Mouse (Mus musculus): ENCODE measurements at regions not wholly inside any gene's neighbourhood (a gene's known extent, or its start where the extent isn't known, plus 50 kb on each side); places are given as distances from the start of the nearest gene placed in this dataset.
"Not testable (repeated sequence)": the region's sequence is repeated elsewhere in the genome, so short reads cannot be mapped to it uniquely, and the experiment has no call there.

DNA sequence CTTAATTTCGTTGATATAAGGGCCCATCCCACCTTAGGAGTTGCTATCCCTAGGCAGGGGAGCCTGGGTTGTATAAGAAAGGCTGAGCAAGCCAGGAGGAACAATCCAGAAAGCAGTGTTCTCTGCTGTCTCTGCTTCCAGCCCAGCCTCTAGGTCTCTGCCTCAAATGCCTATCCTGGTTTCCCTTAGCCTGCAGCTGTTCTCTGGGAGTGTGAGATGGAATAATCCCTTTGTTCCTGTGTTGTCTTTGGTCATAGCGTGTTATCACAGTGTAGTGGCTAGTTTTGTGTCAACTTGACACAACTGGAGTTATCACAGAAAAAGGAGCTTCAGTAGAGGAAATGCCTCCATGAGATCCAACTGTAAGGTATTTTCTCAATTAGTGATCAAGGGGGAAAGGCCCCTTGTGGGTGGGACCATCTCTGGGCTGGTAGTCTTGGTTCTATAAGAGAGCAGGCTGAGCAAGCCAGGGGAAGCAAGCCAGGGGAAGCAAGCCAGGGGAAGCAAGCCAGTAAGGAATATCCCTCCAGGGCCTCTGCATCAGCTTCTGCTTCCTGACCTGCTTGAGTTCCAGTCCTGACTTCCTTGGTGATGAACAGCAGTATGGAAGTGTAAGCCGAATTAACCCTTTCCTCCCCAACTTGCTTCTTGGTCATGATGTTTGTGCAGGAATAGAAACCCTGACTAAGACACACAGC lies 64.0 kb downstream of the Rhob start:
- H3K27ac ChIP-seq (replicated peaks); H3K4me3 ChIP-seq; H3K36me3 ChIP-seq; H3K4me2 ChIP-seq; H3K9me3 ChIP-seq; ATAC-seq (ENCODE audit: low FRiP score, low read depth); H3K9ac ChIP-seq; H3K27me3 ChIP-seq: not testable (repeated sequence)
- 84% methylated on average over 3 of the region's 3 CpGs for WGBS
- H3K4me1 ChIP-seq (replicated peaks): peaks cover 19% of the 10 kb centered on the region

DNA sequence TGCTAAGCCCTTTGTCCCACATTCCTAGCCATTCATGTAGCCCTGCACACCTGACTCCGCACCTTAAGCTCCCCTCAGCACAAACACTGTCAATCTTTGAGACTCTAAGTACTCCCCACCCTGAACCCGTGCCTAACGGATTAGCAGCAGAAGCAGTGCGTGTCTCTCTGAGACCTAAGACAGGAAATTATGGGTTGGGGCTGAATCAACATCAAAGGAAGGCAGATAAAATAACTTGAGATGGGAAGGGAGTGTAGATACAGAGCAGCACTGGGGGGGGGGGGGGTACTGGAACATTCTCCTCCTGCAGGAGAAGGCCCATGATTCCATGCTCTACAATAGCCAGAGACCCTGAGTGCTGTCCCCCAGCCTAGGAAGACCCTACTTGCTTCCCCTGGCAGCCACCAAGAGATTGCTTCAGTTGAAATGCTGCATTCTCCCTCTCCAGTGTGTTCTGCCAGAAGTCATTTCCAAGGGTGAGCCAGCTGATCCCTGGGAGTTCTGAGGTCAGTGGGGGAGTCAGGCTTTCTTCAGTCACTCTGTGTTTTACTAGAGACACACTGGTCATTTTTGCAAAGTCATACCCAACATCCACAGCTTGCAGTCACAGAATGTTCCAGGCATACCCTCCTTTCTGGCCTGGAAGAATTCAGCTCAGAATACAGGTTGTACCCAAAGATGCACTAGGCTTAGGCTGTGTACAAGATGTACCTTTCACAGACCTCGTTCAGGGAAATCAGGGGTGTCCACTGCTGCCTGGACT lies 71.4 kb downstream of the Rhob start:
- no peak overlapping the region for H3K4me3 ChIP-seq
- H3K27ac ChIP-seq (replicated peaks): no peak overlapping the region
- no peaks in the 10 kb centered on the region for H3K9me3 ChIP-seq
- WGBS: 86% methylated on average over 5 of the region's 5 CpGs
- peaks cover 9% of the 10 kb centered on the region; the same call in 1 of the 2 replicates for H3K4me1 ChIP-seq (replicated peaks)
- H3K36me3 ChIP-seq: no peaks in the 10 kb centered on the region
- no peak overlapping the region for H3K4me2 ChIP-seq
- no peak overlapping the region for H3K9ac ChIP-seq
- H3K27me3 ChIP-seq: no peaks in the 10 kb centered on the region
- ATAC-seq (ENCODE audit: low FRiP score, low read depth): no peak

DNA sequence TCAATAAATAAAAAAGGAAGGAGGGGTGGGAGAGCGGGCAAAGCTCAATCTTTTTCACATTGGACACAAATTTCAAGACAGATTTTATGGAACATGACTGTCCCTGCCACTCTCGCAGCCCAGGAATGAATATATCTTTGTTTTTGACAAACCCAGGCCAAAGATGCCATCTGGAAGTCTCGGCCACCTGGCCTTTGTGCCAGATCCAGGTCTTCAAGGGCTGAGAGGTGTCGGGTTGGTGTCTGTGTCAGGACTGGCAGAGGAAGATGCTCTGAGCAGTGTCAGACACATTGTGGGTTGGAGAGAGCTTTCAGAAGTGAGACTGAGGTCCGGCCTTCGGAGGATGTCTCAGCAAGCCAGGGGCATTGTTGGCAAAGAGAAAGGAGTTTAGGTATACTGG lies 75.3 kb downstream of the Rhob start:
- no peaks in the 10 kb centered on the region for H3K4me1 ChIP-seq (replicated peaks)
- 93% methylated on average over 6 of the region's 6 CpGs for WGBS
- H3K4me2 ChIP-seq: no peak overlapping the region
- no peaks in the 10 kb centered on the region for H3K27me3 ChIP-seq
- no peak overlapping the region for H3K27ac ChIP-seq (replicated peaks)
- no peak overlapping the region for H3K4me3 ChIP-seq
- H3K9me3 ChIP-seq: no peaks in the 10 kb centered on the region
- H3K36me3 ChIP-seq: no peaks in the 10 kb centered on the region
- H3K9ac ChIP-seq: no peak overlapping the region
- ATAC-seq (ENCODE audit: low FRiP score, low read depth): no peak

DNA sequence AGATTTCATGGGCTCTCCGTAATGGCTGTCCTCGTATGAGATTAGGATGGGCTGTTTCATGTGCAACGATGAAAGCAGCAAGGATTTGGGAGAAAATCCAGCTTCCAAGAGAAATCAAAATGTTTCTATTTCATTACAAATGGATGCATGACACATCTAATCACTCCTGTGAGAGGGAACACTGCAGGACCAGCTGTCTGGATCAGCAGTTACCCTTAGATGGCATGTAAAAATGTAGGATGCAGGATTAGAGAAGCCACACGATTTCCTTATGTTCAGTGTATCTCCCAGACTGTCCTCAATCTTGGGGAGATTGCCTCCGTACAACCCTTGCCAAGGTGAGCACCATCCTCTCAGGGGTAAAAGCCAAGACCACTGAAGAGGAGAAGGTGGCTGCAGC lies 77.1 kb downstream of the Rhob start:
- Histone ChIP-seq H3K9ac (no peak overlapping the region), H3K27me3 (no peaks in the 10 kb centered on the region), H3K4me1 (replicated peaks) (no peaks in the 10 kb centered on the region), H3K4me2 (no peak overlapping the region), H3K27ac (replicated peaks) (no peak overlapping the region), H3K36me3 (no peaks in the 10 kb centered on the region), H3K4me3 (no peak overlapping the region), H3K9me3 (no peaks in the 10 kb centered on the region)
- no peak for ATAC-seq (ENCODE audit: low FRiP score, low read depth)
- 65% methylated on average over 5 of the region's 5 CpGs for WGBS

DNA sequence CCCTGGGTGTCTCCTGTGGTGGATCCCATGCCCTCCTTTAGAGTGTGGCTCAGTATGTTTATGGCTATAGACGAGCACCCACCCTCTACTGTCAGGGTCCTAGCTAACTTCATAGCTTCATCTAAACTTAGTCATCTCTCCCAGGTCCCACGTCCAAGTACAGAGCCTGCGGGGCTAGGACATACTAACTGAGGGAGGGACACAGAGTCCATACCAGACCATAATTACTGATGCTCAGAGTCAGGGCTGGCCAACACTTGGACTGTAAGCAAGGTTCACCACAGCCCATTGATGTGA lies 78.6 kb downstream of the Rhob start:
- 91% methylated on average over 3 of the region's 3 CpGs for WGBS
- Histone ChIP-seq H3K4me3 (no peak overlapping the region), H3K27ac (replicated peaks) (no peak overlapping the region), H3K9ac (no peak overlapping the region), H3K4me2 (no peak overlapping the region), H3K36me3 (no peaks in the 10 kb centered on the region), H3K4me1 (replicated peaks) (peaks cover 2% of the 10 kb centered on the region; the same call in 1 of the 2 replicates), H3K27me3 (no peaks in the 10 kb centered on the region), H3K9me3 (no peaks in the 10 kb centered on the region)
- no peak for ATAC-seq (ENCODE audit: low FRiP score, low read depth)

DNA sequence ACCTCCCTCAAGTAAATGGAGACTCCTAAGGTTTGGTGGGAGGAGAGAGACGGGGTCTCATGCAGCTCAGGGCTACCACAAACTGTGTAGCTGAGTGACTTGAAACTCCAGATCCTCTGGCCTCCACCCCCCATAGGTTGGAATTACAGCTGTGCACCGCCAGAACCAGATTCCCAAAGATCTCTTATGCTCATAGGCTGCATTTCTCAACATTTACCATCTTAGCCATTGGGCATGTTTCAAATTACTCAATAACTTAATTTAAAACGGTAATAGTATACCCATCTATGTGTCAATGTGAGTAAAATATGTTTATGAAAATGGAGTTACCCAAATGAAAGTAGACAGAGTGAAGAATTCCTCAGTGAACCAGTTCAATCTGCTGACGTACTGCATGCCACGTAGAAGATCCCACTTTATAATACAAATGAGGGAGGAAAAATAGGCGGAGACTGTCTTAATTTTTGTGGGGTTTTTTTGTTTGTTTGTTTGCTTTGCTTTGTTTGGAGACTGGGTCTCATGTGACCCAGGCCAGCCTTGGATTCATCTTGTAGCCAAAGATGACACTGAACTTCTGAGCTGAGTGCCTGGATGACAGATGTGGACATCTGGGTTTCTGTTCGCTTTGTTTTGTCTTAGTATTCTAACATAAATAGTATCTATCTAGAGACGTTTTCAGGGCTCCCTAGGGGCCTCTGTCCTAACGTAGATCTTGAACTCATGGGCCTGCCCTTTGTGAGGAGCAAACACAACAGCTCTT lies 79.1 kb downstream of the Rhob start:
- H3K4me3 ChIP-seq: no peak overlapping the region
- H3K4me1 ChIP-seq (replicated peaks): peaks cover 2% of the 10 kb centered on the region; the same call in 1 of the 2 replicates
- WGBS: 80% methylated on average over 9 of the region's 9 CpGs
- H3K4me2 ChIP-seq: no peak overlapping the region
- H3K9me3 ChIP-seq: no peaks in the 10 kb centered on the region
- no peak for ATAC-seq (ENCODE audit: low FRiP score, low read depth)
- no peak overlapping the region for H3K9ac ChIP-seq
- no peaks in the 10 kb centered on the region for H3K27me3 ChIP-seq
- no peaks in the 10 kb centered on the region for H3K36me3 ChIP-seq
- H3K27ac ChIP-seq (replicated peaks): no peak overlapping the region

DNA sequence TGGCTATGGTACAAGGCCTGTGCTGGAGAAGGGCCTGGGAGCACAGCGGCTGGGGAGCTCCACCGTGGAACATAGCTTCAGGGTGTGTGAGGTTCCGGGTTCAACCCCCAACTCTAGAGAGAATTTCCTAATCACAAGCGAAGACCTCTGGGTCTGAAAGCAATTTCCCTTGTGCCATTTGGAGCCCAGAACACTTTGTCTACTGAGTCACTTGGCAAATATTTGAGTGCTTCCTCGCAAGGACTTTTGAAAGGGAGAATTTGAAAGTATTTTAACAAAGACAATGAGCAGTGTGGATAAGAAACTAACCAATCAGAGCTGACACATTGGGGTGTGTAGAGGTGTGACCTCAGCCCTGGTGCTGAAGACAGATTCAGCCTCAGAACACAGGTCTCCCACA lies 80.9 kb downstream of the Rhob start:
- Histone ChIP-seq H3K4me1 (replicated peaks) (peaks cover 2% of the 10 kb centered on the region; the same call in 1 of the 2 replicates), H3K36me3 (no peaks in the 10 kb centered on the region), H3K4me2 (no peak overlapping the region), H3K9ac (no peak overlapping the region), H3K9me3 (no peaks in the 10 kb centered on the region), H3K27ac (replicated peaks) (no peak overlapping the region), H3K27me3 (no peaks in the 10 kb centered on the region), H3K4me3 (no peak overlapping the region)
- WGBS: 82% methylated on average over 5 of the region's 5 CpGs
- ATAC-seq (ENCODE audit: low FRiP score, low read depth): no peak

DNA sequence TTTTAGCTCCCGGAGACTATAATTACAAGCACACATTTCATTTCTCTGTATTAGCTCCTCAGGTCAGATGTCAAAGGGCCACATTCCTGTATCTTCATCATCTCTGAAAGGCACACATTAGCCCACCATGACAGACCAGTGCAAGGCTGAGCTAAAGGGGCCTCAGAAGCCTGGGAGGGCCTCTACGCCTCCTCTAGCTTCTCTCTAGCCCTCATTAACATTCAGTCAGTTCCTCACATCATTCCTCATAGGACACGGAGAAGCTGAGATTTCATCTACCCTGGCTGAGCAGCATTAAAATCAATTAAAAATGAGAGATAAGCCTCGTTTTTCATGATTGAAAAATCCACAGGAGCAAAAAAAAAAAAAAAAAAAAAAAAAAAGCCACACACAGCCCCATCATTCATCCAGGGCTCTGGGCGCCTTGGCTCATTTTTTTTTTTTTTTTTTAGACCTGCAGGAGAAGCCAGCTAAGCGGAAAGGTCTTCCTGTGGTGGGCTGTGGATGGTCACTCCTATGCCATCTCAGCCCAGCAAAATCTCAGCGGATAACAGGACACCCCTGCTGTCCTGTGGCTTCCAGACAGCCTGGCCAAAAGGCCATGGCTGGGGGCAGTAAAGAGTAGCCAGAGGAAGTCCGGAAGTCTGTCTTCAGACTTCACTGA lies 82.5 kb downstream of the Rhob start:
- no peaks in the 10 kb centered on the region for H3K36me3 ChIP-seq
- WGBS: 50% methylated on average over 8 of the region's 8 CpGs
- H3K27ac ChIP-seq (replicated peaks): 0 out of 2 replicates have a peak overlapping the region, but pooled peaks have one; percentile 65
- no peaks in the 10 kb centered on the region for H3K9me3 ChIP-seq
- H3K9ac ChIP-seq: no peak overlapping the region
- no peaks in the 10 kb centered on the region for H3K27me3 ChIP-seq
- ATAC-seq (ENCODE audit: low FRiP score, low read depth): peak; percentile 62; the same call in 1 of the 2 replicates
- peaks cover 2% of the 10 kb centered on the region; the same call in 1 of the 2 replicates for H3K4me1 ChIP-seq (replicated peaks)
- H3K4me3 ChIP-seq: no peak overlapping the region
- H3K4me2 ChIP-seq: no peak overlapping the region

DNA sequence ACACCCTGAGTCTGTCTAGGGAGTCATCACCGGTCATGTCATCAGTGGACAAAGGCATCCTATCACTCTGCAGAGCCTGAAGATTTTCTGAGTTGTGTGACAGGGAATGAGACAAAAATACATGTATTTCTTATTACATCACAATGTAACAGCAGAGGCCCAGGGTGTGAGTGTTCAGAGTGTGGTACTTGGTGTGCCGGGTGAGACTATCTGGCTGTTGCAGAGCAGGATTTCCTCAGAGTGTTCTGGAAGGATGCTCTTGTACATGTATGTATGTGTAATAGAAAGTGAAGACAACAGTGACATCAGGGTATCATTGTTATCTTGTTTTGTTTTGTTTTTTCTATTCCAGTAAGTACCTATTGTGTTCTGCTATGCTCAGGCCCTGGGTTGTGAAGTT lies 87.7 kb downstream of the Rhob start:
- no peaks in the 10 kb centered on the region for H3K9me3 ChIP-seq
- no peak overlapping the region for H3K4me3 ChIP-seq
- no peaks in the 10 kb centered on the region for H3K27me3 ChIP-seq
- H3K9ac ChIP-seq: no peak overlapping the region
- ATAC-seq (ENCODE audit: low FRiP score, low read depth): no peak
- WGBS: 93% methylated on average over 2 of the region's 2 CpGs
- no peak overlapping the region for H3K27ac ChIP-seq (replicated peaks)
- no peaks in the 10 kb centered on the region for H3K36me3 ChIP-seq
- peaks cover 10% of the 10 kb centered on the region; the same call in 1 of the 2 replicates for H3K4me1 ChIP-seq (replicated peaks)
- no peak overlapping the region for H3K4me2 ChIP-seq

DNA sequence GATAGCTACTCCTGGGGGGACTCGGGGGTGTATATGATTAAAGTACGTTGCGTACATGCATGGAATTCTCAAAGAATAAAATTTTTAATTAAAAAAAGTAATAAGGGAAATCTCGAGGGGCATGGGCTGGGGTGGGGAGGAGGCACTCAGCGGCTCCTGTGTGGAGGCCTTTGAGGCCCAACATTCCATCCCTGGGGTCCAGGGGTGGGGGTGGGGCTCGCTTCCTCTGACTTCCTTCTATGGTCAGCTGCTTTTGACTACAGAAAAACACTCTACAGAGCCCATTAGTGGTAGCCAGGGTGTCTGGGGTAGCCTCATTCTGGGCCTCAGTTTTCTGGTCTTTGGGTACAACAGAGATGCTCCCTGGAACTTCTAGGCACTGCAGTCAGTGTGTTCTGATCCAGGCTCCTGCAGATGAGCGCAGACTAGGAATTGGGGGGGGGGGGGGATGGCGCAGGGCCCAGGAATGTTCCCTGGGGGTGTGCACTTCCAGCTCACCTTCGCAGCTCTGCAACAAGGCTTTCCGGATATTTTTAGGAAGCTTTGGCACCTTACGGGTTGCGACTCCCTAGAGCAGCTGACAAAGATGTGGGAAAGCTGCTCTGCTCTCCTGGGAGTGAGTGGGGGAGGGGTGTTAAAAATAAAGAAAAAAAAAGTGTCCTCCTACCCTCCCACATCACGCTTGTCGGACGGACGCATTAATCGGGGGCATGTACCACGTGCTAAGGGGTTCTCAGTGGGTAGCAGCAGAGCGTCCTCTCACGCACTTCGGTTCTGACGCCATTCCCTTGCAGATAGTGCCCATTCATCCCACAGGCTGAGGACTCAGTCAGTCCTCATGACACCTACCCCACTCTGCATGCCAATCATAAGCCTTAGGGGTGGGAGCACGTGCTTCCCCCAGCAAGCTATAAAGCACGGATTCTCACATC lies 89.1 kb downstream of the Rhob start:
- Histone ChIP-seq H3K4me3 (no peak overlapping the region), H3K4me2 (peak overlapping the region; percentile 29), H3K9me3 (no peaks in the 10 kb centered on the region), H3K36me3 (no peaks in the 10 kb centered on the region), H3K9ac (no peak overlapping the region), H3K4me1 (replicated peaks) (peaks cover 8% of the 10 kb centered on the region; the same call in 1 of the 2 replicates), H3K27me3 (no peaks in the 10 kb centered on the region), H3K27ac (replicated peaks) (no peak overlapping the region)
- peak; percentile 69; the same call in 1 of the 2 replicates for ATAC-seq (ENCODE audit: low FRiP score, low read depth)
- WGBS: 46% methylated on average over 24 of the region's 24 CpGs

DNA sequence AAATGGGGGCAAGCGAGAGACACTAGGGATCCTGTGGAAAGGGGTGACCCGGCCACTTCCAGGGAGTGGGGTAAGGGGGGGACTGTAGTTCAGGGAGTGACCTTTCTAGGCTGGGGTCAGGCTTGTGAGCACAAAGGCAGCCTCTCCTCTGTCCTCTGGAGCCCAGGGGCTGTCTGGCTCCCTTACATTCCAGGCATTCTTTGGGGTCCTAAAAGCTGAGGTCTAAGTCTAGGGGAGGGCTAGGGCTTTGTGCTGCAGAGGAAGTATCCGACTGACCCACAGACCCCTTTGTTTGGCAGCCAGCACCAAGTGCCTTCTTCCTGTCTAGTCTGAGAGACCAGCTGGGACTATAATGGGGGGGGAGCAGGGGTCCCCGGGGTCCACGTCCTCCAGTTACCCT lies 88.9 kb downstream of the Hs1bp3 start:
- no peaks in the 10 kb centered on the region for H3K36me3 ChIP-seq
- ATAC-seq (ENCODE audit: low FRiP score, low read depth): no peak
- no peak overlapping the region for H3K9ac ChIP-seq
- WGBS: 17% methylated on average over 5 of the region's 5 CpGs
- no peaks in the 10 kb centered on the region for H3K27me3 ChIP-seq
- no peaks in the 10 kb centered on the region for H3K4me1 ChIP-seq (replicated peaks)
- no peak overlapping the region for H3K4me2 ChIP-seq
- no peak overlapping the region for H3K27ac ChIP-seq (replicated peaks)
- H3K9me3 ChIP-seq: no peaks in the 10 kb centered on the region
- no peak overlapping the region for H3K4me3 ChIP-seq
